Mouse (Mus musculus): ENCODE results near the gene Ssbp2. TPM values are rescaled to one million over a fixed set of nuclear protein-coding genes. Genes with fewer than 3 reads are reported as not detected.

Gene Ssbp2
- polyA plus RNA-seq (2015; fragmentation: Illumina TruSeq; extraction: RNeasy Lipid Tissue Mini Kit (QIAGEN cat#74804); ENCODE audit: low read depth, low replicate concordance): 116 TPM

GRCm38 (mm10) chr13:91459896-91460620, at the start of gene Ssbp2:
TSS of gene Ssbp2 (plus strand) at chr13:91460283.

GRCm38 (mm10) chr13:91741280-91742047, 281.4 kb downstream of the Ssbp2 start, which contains the start of gene Acot12:
TSS of gene Acot12 (plus strand) at chr13:91741512.

Other genes with a start within 250 kb of the Ssbp2 start
- 18.9 TPM for gene Atg10, start 236.3 kb upstream of the Ssbp2 start, polyA plus RNA-seq (2015; fragmentation: Illumina TruSeq; extraction: RNeasy Lipid Tissue Mini Kit (QIAGEN cat#74804); ENCODE audit: low read depth, low replicate concordance)